Mouse (Mus musculus): ENCODE measurements around the gene Mpi. TPM values are rescaled to one million over a fixed set of nuclear protein-coding genes. Genes with fewer than 3 reads are reported as not detected.
A peak's percentile ranks its signal among the peaks of the same experiment; 100 is the strongest.

Gene Mpi
- polyA plus RNA-seq, 1 experiment from 2014 or later: 56.8 TPM

DNA sequence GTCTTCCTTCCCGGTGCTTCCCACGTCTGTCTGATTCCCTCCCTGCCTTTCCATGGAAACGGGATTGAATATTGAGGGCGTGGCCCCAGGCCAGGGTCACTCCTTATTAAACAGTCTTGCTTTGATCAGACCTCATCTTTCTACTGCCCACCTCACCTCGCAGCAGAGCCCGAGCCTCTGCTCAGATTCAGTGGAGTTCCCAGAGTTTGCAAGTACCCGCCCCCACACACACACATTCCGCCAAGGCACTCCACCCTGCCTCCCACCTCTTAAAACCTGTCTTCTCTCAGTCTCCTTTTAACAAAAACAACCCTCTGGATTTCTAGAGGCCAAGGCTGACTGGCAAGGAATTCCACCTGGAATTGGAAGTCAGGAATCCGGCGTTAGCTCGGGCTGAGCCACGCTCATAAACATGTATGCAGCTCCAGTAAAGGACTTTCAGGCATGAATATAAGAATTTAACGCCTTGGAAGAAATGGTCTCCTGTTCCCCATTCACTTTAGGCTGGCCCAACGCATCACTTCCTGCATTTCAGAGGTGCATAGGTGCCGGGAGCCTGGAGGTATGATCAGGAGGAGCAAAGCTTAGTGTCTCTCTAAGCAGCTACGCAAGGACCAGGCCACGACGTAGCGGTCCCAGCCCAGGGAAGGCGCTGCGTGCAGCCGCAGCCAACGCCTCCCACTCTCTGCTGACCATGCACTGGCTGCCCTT is 49.5 kb downstream of the Mpi start:
- H3K9ac ChIP-seq (replicated peaks): no peak overlapping the region

DNA sequence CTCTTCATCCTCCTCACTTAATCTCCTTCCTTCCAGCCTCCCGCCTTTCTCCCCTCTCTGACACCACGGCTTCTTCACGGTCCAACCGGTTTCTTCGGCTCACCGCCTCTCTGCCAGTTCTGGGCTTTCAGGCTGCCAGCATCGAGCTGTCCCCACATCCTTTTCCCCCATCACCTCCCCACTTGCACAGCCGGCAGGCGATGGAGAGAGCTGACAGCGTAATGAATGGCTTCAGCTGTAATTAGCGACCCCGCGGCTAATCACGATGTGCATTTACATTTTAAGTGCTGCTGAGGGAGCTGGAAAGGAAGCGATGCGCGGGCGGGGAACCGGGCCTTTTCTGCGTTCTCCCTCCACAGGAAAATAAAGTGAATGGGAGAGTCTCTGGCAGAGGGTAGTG is 50.7 kb downstream of the Mpi start:
- Histone ChIP-seq H3K4me2 (peak overlapping the region; percentile 32), H3K4me3 (replicated peaks) (no peak overlapping the region), H3K9ac (replicated peaks) (no peak overlapping the region), H3K36me3 (no peaks in the 10 kb centered on the region), H3K27me3 (peaks cover 94% of the 10 kb centered on the region), H3K27ac (no peak overlapping the region), H3K9me3 (no peaks in the 10 kb centered on the region), H3K4me1 (replicated peaks) (peaks cover 30% of the 10 kb centered on the region)
- 1% methylated on average over 20 of the region's 20 CpGs for WGBS
- no peak for ATAC-seq (ENCODE audit: insufficient number of reproducible peaks, insufficient read depth, low FRiP score, low TSS enrichment, low read depth)

More for the DNA sequence above, 49.5 kb downstream of the Mpi start:
- H3K36me3 ChIP-seq: no peaks in the 10 kb centered on the region
- peak overlapping the region; percentile 47 for H3K4me3 ChIP-seq (replicated peaks)
- no peaks in the 10 kb centered on the region for H3K9me3 ChIP-seq
- ATAC-seq (ENCODE audit: insufficient number of reproducible peaks, insufficient read depth, low FRiP score, low TSS enrichment, low read depth): no peak; the same call in 1 of the 2 replicates
- no peak overlapping the region for H3K27ac ChIP-seq
- peaks cover 30% of the 10 kb centered on the region for H3K4me1 ChIP-seq (replicated peaks)
- H3K27me3 ChIP-seq: peaks cover 92% of the 10 kb centered on the region
- WGBS: 2% methylated on average over 23 of the region's 23 CpGs
- H3K4me2 ChIP-seq: peak overlapping the region; percentile 84

DNA sequence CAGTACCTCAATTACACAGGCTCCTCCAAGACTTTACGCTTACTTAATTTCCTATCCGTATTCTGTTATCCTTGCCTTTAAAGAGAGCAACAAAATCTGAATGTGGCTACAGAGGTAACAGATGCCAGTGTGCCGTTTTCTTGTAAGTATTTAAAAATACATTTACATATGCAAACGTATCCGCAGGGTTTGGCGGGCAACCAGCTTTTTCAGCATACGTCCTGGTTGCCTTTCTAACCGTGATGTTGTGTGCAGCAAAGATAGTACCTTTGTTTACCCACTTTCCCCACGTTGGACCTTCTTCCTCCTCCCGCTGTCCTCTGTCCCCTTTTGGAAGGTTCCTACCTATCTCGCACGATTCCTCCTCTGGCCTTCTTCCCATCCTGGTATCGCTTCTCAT is 51.1 kb downstream of the Mpi start:
- H3K27me3 ChIP-seq: peaks cover 93% of the 10 kb centered on the region
- WGBS: 10% methylated on average over 13 of the region's 13 CpGs
- peak overlapping the region; percentile 32 for H3K4me2 ChIP-seq
- peaks cover 30% of the 10 kb centered on the region for H3K4me1 ChIP-seq (replicated peaks)
- H3K4me3 ChIP-seq (replicated peaks): no peak overlapping the region
- H3K27ac ChIP-seq: no peak overlapping the region
- no peaks in the 10 kb centered on the region for H3K36me3 ChIP-seq
- H3K9ac ChIP-seq (replicated peaks): no peak overlapping the region
- no peaks in the 10 kb centered on the region for H3K9me3 ChIP-seq
- ATAC-seq (ENCODE audit: insufficient number of reproducible peaks, insufficient read depth, low FRiP score, low TSS enrichment, low read depth): no peak

DNA sequence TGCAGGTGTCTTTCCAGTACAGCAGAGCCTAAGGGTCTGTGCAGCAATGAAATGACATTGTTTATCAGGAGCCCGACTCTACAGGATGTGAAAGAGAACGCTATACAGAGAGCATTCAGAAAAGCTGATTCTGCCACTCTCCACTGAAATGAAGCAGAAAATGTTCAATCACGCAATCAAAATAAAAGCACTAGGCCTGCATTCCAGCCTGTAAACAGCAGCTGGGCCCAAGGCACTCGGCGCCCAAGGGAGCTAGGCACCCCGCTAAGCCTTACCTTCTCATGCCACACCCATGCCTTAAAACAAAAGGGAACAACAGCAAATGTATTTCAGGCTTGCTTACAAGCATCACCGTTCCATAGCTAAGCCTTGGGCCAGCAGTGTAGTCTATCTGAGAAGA is 54.0 kb downstream of the Mpi start:
- Histone ChIP-seq H3K27me3 (peaks cover 64% of the 10 kb centered on the region), H3K4me3 (replicated peaks) (no peak overlapping the region), H3K4me2 (no peak overlapping the region), H3K4me1 (replicated peaks) (peaks cover 20% of the 10 kb centered on the region), H3K36me3 (no peaks in the 10 kb centered on the region), H3K27ac (no peak overlapping the region), H3K9ac (replicated peaks) (no peak overlapping the region), H3K9me3 (no peaks in the 10 kb centered on the region)
- 71% methylated on average over 7 of the region's 7 CpGs for WGBS
- no peak for ATAC-seq (ENCODE audit: insufficient number of reproducible peaks, insufficient read depth, low FRiP score, low TSS enrichment, low read depth)

DNA sequence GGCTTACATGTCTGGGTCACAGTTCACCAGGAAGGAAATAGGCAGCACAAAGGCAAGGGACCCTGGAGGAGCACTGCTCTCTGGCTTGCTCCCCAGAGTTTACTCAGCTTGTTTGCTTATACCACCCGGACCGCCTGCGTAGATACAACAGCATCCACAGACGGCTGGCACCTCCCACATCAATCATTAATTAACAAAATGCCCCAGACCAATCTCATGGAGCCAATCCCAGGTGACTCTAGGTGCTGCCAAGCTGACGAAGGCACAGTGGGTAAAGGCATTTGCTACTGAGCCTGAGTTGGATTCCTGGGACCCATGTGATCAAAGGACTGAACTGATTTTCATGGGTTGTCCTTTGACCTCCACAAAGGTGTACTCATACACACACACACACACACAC is 55.3 kb downstream of the Mpi start:
- ATAC-seq (ENCODE audit: insufficient number of reproducible peaks, insufficient read depth, low FRiP score, low TSS enrichment, low read depth): no peak
- Histone ChIP-seq H3K9me3 (no peaks in the 10 kb centered on the region), H3K4me3 (replicated peaks) (no peak overlapping the region), H3K4me2 (no peak overlapping the region), H3K4me1 (replicated peaks) (peaks cover 7% of the 10 kb centered on the region), H3K36me3 (no peaks in the 10 kb centered on the region), H3K27me3 (peaks cover 51% of the 10 kb centered on the region), H3K27ac (no peak overlapping the region), H3K9ac (replicated peaks) (no peak overlapping the region)
- 80% methylated on average over 5 of the region's 5 CpGs for WGBS

DNA sequence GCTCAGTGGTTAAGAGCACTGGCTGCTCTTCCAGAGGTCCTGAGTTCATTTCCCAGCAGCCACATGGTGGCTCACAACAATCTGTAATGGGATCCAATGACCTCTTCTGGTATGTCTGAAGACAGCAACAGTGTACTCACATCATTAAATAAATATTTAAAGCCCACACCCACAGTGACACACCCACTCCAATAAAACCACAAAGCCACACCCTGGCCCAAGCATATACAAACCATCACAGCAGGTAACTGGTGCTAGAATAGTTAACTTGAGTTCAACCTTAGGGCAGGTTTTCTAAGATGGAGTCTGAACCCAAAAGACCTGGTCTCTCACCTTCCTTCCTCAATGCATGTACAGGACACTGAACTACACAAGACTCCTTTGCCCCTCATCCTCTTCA is 57.6 kb downstream of the Mpi start:
- Histone ChIP-seq H3K4me2 (no peak overlapping the region), H3K27ac (no peak overlapping the region), H3K4me1 (replicated peaks) (no peaks in the 10 kb centered on the region), H3K9me3 (no peaks in the 10 kb centered on the region), H3K36me3 (no peaks in the 10 kb centered on the region), H3K27me3 (peaks cover 28% of the 10 kb centered on the region), H3K4me3 (replicated peaks) (no peak overlapping the region), H3K9ac (replicated peaks) (no peak overlapping the region)
- ATAC-seq (ENCODE audit: insufficient number of reproducible peaks, insufficient read depth, low FRiP score, low TSS enrichment, low read depth): no peak

Other genes with a start within 250 kb of the Mpi start
- 22.4 and 28.3 TPM in 2 replicates for gene Ppcdc, start 112.6 kb downstream of the Mpi start, polyA plus RNA-seq (2016; fragmentation: Nextera tagmentation; extraction: Ambion mirVana)
- 10.6 and 10.7 TPM in 2 replicates for gene Scamp5, start 84.7 kb downstream of the Mpi start, polyA plus RNA-seq (2016; fragmentation: Nextera tagmentation; extraction: Ambion mirVana)
- 0.76 and 1.3 TPM in 2 replicates for gene Rpp25, start 48.7 kb downstream of the Mpi start, polyA plus RNA-seq (2016; fragmentation: Nextera tagmentation; extraction: Ambion mirVana)
- 564 and 604 TPM in 2 replicates for gene Cox5a, start 31.5 kb downstream of the Mpi start, polyA plus RNA-seq (2016; fragmentation: Nextera tagmentation; extraction: Ambion mirVana)
- gene Fam219b, start 15.2 kb downstream of the Mpi start, polyA plus RNA-seq (2016; fragmentation: Nextera tagmentation; extraction: Ambion mirVana): 20.6 and 20.8 TPM in 2 replicates
- gene Scamp2, start 8.2 kb upstream of the Mpi start, polyA plus RNA-seq (2016; fragmentation: Nextera tagmentation; extraction: Ambion mirVana): 49.5 and 51.9 TPM in 2 replicates
- gene Ulk3, start 36.7 kb upstream of the Mpi start, polyA plus RNA-seq (2016; fragmentation: Nextera tagmentation; extraction: Ambion mirVana): 17.5 and 19.4 TPM in 2 replicates
- not detected in 2 replicates for gene Cplx3, start 53.5 kb upstream of the Mpi start, polyA plus RNA-seq (2016; fragmentation: Nextera tagmentation; extraction: Ambion mirVana)
- 0.14 TPM in 1 of 2 replicates, not detected in the other for gene Lman1l, start 68.0 kb upstream of the Mpi start, polyA plus RNA-seq (2016; fragmentation: Nextera tagmentation; extraction: Ambion mirVana)
- 33.9 and 36.0 TPM in 2 replicates for gene Csk, start 100.9 kb upstream of the Mpi start, polyA plus RNA-seq (2016; fragmentation: Nextera tagmentation; extraction: Ambion mirVana)
- gene Cyp1a2, start 130.9 kb upstream of the Mpi start, polyA plus RNA-seq (2016; fragmentation: Nextera tagmentation; extraction: Ambion mirVana): not detected in 2 replicates
- not detected in 2 replicates for gene Cyp1a1, start 135.2 kb upstream of the Mpi start, polyA plus RNA-seq (2016; fragmentation: Nextera tagmentation; extraction: Ambion mirVana)
- gene Edc3, start 155.8 kb upstream of the Mpi start, polyA plus RNA-seq (2016; fragmentation: Nextera tagmentation; extraction: Ambion mirVana): 41.4 and 42.1 TPM in 2 replicates
- gene Clk3, start 213.1 kb upstream of the Mpi start, polyA plus RNA-seq (2016; fragmentation: Nextera tagmentation; extraction: Ambion mirVana): 79.6 and 83.3 TPM in 2 replicates